Mouse (Mus musculus): ENCODE measurements around the gene Cd38. TPM values are rescaled to one million over a fixed set of nuclear protein-coding genes. Genes with fewer than 3 reads are reported as not detected.

Cd38 gene
- polyA plus RNA-seq, 1 experiment from 2014 or later = 28.3 TPM

DNA sequence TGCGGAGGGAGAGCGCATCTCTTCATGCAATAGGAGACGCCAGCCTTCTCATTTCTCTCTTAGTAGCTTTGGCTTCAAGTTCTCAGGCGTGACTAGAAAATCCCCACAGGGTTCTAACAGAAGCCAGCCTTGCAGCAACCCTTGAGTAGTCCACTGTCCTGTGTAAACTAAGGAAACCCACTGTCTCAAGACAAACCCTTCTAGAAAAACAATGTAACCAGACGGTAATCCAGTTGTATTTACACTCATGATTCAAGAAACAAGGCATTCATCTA, 26.4 kb upstream of the Cd38 start:
- Histone ChIP-seq H3K9me3 (no peaks in the 10 kb centered on the region), H3K27me3 (no peaks in the 10 kb centered on the region), H3K4me1 (peaks cover 4% of the 10 kb centered on the region; the same call in 1 of the 2 replicates), H3K9ac (no peak overlapping the region), H3K4me2 (peak overlapping the region; percentile 47), H3K4me3 (peak overlapping the region; percentile 25), H3K36me3 (no peaks in the 10 kb centered on the region), H3K27ac (no peak overlapping the region)
- no peak for ATAC-seq (ENCODE audit: borderline replicate concordance, extremely low read depth, low FRiP score, low TSS enrichment)
- 57% methylated on average over 5 of the region's 5 CpGs for WGBS

DNA sequence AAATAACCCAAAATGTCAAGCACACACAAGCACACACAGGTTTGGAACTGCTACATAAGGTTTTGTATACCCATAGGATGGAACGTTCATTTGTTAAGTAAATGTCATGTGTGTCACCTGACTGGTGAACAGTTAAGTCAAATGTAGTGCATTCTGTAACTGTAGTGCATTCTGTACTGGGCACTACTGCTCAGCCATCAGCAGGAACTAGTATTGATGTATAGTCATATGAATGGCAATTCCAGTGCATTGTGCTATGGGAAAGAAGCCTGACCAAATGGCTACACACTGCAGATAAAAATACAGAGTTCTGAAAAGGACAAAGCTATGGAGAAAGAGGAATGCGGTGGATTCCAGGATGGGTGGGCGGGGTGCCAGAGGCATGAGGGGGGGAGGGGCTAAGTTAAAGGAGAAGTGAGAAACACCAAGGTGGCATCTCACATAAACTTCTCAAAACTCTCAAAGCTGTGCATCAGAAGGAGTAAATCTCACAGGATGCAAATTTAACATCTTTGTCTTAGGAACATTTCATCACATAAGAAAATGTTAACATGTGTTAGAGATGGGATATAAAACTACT, 25.7 kb upstream of the Cd38 start:
- no peak overlapping the region for H3K4me3 ChIP-seq
- H3K9me3 ChIP-seq = no peaks in the 10 kb centered on the region
- no peak for ATAC-seq (ENCODE audit: borderline replicate concordance, extremely low read depth, low FRiP score, low TSS enrichment)
- no peaks in the 10 kb centered on the region for H3K36me3 ChIP-seq
- H3K4me2 ChIP-seq = no peak overlapping the region
- H3K27me3 ChIP-seq = no peaks in the 10 kb centered on the region
- WGBS = 46% methylated on average over 3 of the region's 3 CpGs
- H3K9ac ChIP-seq = no peak overlapping the region
- H3K4me1 ChIP-seq = peaks cover 4% of the 10 kb centered on the region; the same call in 1 of the 2 replicates
- H3K27ac ChIP-seq = no peak overlapping the region

DNA sequence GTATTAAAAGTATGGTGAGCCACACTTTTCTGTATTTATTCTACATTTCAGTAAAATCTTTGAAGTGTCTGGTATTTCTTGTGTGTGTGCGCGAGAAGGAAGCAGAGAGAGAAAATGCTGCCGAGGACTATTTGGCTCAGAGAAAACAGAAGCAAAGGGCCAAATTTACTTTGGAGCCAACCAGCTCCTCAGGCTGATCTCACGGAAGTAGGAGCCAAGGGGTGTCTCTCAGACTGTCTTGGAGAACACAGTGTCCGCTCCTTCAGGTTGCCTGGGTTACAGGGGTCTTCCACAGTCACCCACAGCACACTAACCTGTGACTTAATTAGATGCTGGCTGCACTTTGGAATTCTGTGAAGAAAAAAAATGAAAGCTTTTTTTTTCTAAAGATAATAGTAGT, 23.3 kb upstream of the Cd38 start:
- no peaks in the 10 kb centered on the region for H3K27me3 ChIP-seq
- 67% methylated on average over 5 of the region's 5 CpGs for WGBS
- no peak overlapping the region for H3K4me2 ChIP-seq
- H3K9ac ChIP-seq = no peak overlapping the region
- no peaks in the 10 kb centered on the region for H3K36me3 ChIP-seq
- no peak overlapping the region for H3K4me3 ChIP-seq
- H3K4me1 ChIP-seq = peaks cover 4% of the 10 kb centered on the region; the same call in 1 of the 2 replicates
- no peak for ATAC-seq (ENCODE audit: borderline replicate concordance, extremely low read depth, low FRiP score, low TSS enrichment)
- no peak overlapping the region for H3K27ac ChIP-seq
- H3K9me3 ChIP-seq = no peaks in the 10 kb centered on the region

DNA sequence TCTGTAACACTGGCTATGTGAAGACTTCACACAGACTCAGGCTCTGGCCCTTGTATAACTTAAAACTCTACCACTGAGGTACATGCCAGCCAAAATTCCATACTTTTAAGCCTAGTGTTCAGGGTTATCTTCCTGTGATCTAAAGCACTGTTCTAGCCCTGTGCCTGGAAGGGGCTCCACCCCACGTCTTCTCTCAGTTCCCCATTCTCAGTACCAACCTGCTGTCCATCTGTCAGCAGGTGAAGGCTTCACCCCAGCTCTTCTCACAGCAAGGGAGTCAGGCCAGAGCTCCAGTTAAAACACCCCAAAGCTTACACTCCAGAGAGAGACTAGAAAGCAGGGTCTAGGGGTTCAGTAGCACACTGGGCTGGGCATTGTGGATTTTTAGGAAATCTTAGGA, 22.7 kb upstream of the Cd38 start:
- Histone ChIP-seq H3K9ac (no peak overlapping the region), H3K9me3 (no peaks in the 10 kb centered on the region), H3K4me2 (no peak overlapping the region), H3K4me1 (peaks cover 4% of the 10 kb centered on the region; the same call in 1 of the 2 replicates), H3K4me3 (no peak overlapping the region), H3K36me3 (no peaks in the 10 kb centered on the region), H3K27ac (no peak overlapping the region), H3K27me3 (no peaks in the 10 kb centered on the region)
- 43% methylated on average over 1 of the region's 1 CpGs for WGBS
- no peak for ATAC-seq (ENCODE audit: borderline replicate concordance, extremely low read depth, low FRiP score, low TSS enrichment)

DNA sequence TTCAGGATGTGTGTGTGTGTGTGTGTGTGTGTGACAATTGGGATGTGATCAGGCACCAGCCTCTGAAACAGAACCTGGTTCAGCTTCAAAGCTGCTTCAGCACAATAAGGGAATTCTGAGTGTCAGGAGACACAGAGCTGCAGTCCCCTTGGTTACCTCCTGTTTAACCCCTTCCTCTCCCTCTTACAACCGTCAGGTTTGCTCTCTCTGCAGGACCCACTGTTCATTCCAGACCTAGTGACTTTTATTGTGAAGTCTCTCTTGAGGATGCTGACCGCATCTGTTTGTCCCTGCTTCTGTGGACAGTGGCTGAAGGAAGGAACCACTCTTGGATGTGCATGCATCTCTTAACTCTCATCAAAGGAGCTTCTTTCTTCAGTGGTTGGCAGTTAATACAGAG, 22.1 kb upstream of the Cd38 start:
- H3K36me3 ChIP-seq = no peaks in the 10 kb centered on the region
- no peak overlapping the region for H3K9ac ChIP-seq
- H3K4me2 ChIP-seq = no peak overlapping the region
- 13% methylated on average over 2 of the region's 2 CpGs for WGBS
- peaks cover 4% of the 10 kb centered on the region; the same call in 1 of the 2 replicates for H3K4me1 ChIP-seq
- no peak overlapping the region for H3K4me3 ChIP-seq
- no peaks in the 10 kb centered on the region for H3K27me3 ChIP-seq
- no peaks in the 10 kb centered on the region for H3K9me3 ChIP-seq
- H3K27ac ChIP-seq = no peak overlapping the region
- no peak; the same call in 1 of the 2 replicates for ATAC-seq (ENCODE audit: borderline replicate concordance, extremely low read depth, low FRiP score, low TSS enrichment)

DNA sequence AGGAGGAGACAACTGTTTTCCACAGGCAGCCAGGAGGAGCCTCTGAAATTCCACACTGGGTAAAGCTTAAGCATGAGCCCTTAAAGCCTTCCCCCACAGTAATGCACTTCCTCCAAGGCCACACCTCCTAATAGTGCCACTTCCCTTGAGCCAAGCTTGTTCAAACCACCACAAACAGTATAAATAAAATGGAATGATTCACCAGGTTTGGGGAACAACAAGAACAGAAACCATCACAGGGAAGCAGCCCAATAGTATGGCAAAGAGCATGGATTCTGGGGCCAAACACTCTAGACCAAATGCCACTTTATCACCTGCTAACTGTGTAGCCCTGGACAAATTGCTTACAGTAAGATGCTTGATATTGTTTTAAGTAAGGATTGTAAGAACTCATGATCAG, 20.8 kb upstream of the Cd38 start:
- H3K9me3 ChIP-seq = no peaks in the 10 kb centered on the region
- H3K4me1 ChIP-seq = peaks cover 3% of the 10 kb centered on the region; the same call in 1 of the 2 replicates
- no peak overlapping the region for H3K4me3 ChIP-seq
- H3K4me2 ChIP-seq = no peak overlapping the region
- H3K9ac ChIP-seq = no peak overlapping the region
- no peaks in the 10 kb centered on the region for H3K36me3 ChIP-seq
- no peak overlapping the region for H3K27ac ChIP-seq
- H3K27me3 ChIP-seq = no peaks in the 10 kb centered on the region
- ATAC-seq (ENCODE audit: borderline replicate concordance, extremely low read depth, low FRiP score, low TSS enrichment) = no peak

DNA sequence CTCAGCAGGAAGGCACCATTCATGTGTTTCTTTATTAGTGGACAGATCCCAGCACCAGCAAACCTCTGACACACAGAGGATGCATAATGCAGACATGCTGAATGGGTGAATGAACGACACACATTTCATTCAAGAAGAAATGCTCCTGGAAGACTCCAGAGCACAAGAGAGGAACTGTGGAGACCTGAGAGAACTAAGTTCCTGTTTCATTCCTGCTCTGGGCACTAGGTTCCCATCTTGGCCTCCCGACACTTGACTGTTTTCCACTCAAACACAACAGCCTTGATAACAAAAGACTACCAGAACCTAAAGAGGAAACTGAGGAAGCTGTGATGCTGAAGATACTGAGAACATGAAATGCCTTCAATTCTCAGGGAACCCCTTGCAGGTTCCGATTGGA, 20.1 kb upstream of the Cd38 start:
- Histone ChIP-seq H3K9ac (no peak overlapping the region), H3K27me3 (no peaks in the 10 kb centered on the region), H3K36me3 (no peaks in the 10 kb centered on the region), H3K4me3 (no peak overlapping the region), H3K27ac (no peak overlapping the region), H3K4me1 (no peaks in the 10 kb centered on the region), H3K9me3 (no peaks in the 10 kb centered on the region), H3K4me2 (no peak overlapping the region)
- no peak for ATAC-seq (ENCODE audit: borderline replicate concordance, extremely low read depth, low FRiP score, low TSS enrichment)
- 85% methylated on average over 3 of the region's 3 CpGs for WGBS

DNA sequence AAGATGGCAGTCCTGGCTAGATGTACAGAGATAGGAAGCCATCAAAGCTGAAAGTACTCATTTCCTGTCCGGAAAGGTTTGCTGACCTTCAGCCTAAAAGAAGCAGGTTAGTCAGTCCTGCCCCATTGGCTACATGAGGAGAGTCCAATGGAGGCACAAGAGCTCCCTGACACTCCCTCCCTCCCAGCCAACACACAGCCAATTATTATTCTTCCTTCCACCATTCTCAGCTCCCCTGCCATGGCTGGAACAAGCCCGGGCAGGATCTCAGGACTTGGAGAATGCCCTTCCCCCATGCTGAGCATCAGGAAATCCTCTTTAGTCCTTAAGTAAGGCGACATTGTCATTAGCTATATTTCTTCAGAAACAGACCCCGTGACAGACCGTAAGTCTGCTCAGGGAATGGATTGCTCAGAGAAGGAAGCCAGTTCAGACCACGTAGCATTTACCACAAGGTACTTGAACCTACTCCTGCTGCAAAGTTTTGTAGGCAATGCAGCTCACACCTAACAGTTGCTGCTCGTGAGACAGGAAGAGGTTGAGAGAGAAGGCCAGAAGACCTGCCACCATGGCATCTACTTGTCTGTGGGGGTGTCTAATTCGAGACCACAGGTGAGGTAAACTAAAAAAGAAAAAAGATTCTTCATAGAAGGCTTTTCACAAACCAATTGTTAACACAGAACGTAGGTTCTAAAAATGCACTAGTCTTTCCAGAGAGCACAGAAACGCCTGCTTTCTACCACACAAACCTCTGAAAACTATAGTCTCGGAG, 15.1 kb upstream of the Cd38 start:
- H3K9ac ChIP-seq = no peak overlapping the region
- H3K36me3 ChIP-seq = no peaks in the 10 kb centered on the region
- H3K27ac ChIP-seq = peak overlapping the region; percentile 64
- no peaks in the 10 kb centered on the region for H3K27me3 ChIP-seq
- peaks cover 7% of the 10 kb centered on the region; the same call in 1 of the 2 replicates for H3K4me1 ChIP-seq
- no peak overlapping the region for H3K4me2 ChIP-seq
- H3K9me3 ChIP-seq = no peaks in the 10 kb centered on the region
- no peak overlapping the region for H3K4me3 ChIP-seq
- WGBS = 71% methylated on average over 11 of the region's 11 CpGs
- ATAC-seq (ENCODE audit: borderline replicate concordance, extremely low read depth, low FRiP score, low TSS enrichment) = peak; percentile 46; the same call in 1 of the 2 replicates

DNA sequence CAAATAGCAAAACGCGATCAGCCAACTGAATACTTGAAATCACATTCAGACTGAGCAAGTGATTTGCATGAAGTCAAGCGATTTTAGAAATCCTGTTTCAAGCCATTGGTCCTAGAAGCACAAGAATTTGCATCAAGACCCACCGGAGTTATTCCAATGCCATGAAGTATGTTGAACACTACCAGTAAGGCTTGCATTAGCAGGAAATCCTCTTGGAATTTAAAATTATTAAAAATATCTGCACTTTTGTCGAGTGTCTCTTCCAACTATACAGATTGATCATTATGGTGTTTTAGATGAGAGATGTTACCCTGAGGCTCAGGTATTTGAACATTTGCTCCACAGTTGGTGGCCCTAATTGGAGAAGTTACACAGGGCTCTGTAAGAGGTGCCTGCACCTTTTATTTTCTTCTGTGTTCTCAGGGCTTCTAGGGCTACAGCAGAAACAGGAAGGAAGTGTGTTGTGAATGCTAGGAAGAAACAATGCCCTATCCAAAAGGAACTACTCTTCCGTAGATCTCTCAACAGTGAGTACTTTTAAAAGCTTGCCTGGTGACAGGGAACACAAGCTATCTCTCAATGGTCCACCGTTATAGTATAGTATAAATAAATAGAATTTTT, 14.4 kb upstream of the Cd38 start:
- no peak overlapping the region for H3K4me3 ChIP-seq
- H3K27me3 ChIP-seq = no peaks in the 10 kb centered on the region
- H3K27ac ChIP-seq = peak overlapping the region; percentile 64
- no peak overlapping the region for H3K4me2 ChIP-seq
- 74% methylated on average over 7 of the region's 7 CpGs for WGBS
- no peak for ATAC-seq (ENCODE audit: borderline replicate concordance, extremely low read depth, low FRiP score, low TSS enrichment)
- H3K9ac ChIP-seq = no peak overlapping the region
- peaks cover 7% of the 10 kb centered on the region; the same call in 1 of the 2 replicates for H3K4me1 ChIP-seq
- H3K9me3 ChIP-seq = no peaks in the 10 kb centered on the region
- no peaks in the 10 kb centered on the region for H3K36me3 ChIP-seq

DNA sequence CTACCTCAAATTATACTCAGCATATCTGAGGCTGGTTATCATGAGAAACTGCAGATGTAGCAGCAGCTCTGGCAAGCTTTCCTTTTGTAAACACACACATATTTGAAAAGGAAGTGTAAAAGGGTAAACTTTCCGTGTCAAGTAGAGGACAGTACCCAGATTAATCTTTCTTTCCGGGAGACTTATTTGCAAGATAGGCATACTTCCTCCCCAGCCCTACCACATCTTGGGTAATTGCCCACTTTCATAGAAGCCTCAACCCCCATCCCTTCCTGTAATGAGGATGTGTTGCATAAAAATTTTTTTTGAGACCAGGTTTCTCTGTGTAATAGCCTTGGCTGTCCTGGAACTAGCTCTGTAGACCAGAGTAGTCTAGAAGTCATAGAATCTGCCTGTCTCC, 12.6 kb upstream of the Cd38 start:
- H3K36me3 ChIP-seq = no peaks in the 10 kb centered on the region
- no peaks in the 10 kb centered on the region for H3K9me3 ChIP-seq
- H3K27me3 ChIP-seq = no peaks in the 10 kb centered on the region
- WGBS = 10% methylated on average over 2 of the region's 2 CpGs
- no peak; the same call in 1 of the 2 replicates for ATAC-seq (ENCODE audit: borderline replicate concordance, extremely low read depth, low FRiP score, low TSS enrichment)
- H3K27ac ChIP-seq = peak overlapping the region; percentile 37; the same call in 1 of the 2 replicates
- no peak overlapping the region for H3K9ac ChIP-seq
- H3K4me1 ChIP-seq = peaks cover 7% of the 10 kb centered on the region; the same call in 1 of the 2 replicates
- H3K4me3 ChIP-seq = no peak overlapping the region
- H3K4me2 ChIP-seq = no peak overlapping the region

DNA sequence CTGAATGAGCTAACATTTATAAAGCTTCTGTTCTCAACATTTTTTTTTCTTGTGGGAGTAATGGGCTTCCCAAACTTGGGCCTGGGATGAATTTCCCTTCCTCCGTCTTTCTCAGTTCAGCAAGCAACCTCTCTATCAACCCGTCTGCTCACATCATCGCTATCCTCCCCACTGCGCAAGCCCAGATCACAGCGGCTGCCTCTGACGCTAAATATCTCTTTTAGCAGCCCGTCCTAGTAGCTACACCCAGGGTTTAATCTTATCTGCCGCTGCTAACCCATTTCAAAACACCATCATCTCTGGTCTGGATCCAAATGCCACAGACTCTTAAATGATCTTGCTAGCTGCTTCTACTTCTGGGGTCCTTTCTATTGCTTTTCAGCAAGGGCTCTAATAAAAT, 8.7 kb upstream of the Cd38 start:
- Histone ChIP-seq H3K4me3 (no peak overlapping the region), H3K9ac (no peak overlapping the region), H3K4me1 (peaks cover 7% of the 10 kb centered on the region; the same call in 1 of the 2 replicates), H3K27ac (no peak overlapping the region), H3K4me2 (no peak overlapping the region), H3K27me3 (no peaks in the 10 kb centered on the region), H3K9me3 (no peaks in the 10 kb centered on the region), H3K36me3 (no peaks in the 10 kb centered on the region)
- ATAC-seq (ENCODE audit: borderline replicate concordance, extremely low read depth, low FRiP score, low TSS enrichment) = no peak
- WGBS = 64% methylated on average over 8 of the region's 8 CpGs

DNA sequence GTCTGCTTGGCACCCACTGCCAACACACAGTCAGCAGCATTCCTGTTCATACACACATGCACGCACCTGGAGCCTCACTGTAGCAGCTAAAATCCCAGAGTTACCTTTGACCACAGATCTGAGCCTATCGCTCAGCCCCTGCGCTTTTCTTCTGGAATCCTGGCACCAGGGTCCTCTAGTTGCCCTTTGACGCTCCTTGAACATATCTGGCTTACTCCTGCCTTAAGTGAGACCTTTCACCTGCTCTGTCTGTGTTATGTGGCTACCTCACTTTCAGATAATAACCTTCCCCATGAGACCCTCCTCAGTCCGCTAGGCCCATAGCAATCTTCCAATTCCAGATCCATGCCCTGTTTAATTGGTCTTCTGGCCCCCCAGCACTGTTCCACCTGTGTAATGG, 8.3 kb upstream of the Cd38 start:
- H3K27me3 ChIP-seq = no peaks in the 10 kb centered on the region
- ATAC-seq (ENCODE audit: borderline replicate concordance, extremely low read depth, low FRiP score, low TSS enrichment) = no peak
- H3K9me3 ChIP-seq = no peaks in the 10 kb centered on the region
- no peak overlapping the region for H3K4me3 ChIP-seq
- WGBS = 88% methylated on average over 5 of the region's 5 CpGs
- peaks cover 4% of the 10 kb centered on the region; the same call in 1 of the 2 replicates for H3K4me1 ChIP-seq
- no peak overlapping the region for H3K27ac ChIP-seq
- H3K9ac ChIP-seq = no peak overlapping the region
- H3K36me3 ChIP-seq = no peaks in the 10 kb centered on the region
- H3K4me2 ChIP-seq = no peak overlapping the region
